In the genomic region with DNA sequence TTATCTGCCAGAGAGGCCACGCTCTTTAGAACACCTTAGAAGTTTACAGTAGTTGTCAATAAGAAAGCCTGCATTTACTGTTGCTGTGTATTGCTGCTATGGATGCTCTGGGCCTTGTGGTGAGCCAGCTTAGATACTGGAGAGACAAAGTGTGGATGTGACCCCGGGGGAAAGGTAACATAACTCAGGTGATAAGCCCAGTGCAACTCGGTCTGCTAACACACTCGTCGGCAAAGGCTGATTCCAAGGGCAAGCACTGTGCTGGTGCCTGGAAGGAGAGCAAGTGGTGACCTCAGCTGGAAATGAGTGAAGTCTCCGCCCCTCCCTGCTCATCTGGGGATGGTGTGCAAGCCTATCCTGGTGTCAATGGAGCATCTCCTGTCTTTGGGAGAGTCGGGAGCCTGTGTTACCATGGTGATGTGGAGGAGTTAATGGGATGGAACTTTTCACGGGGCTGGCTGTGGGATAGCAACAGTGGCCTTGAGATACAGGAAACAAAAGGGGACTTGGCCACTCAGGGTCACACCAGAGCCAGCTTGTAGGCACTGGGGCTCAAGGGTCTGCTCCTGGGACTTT, we compare ENCODE assay signal across 15 mouse cellular contexts.
DNase-seq lines count a peak whose midpoint lies in the region; ATAC-seq lines count a peak whose summit lies in the region.
"Had no signal": no experiment of that assay in that cellular context is flagged by ENCODE, and none has a peak within 500 bp of the region (broad histone marks: within the 10 kb centered on the region; RNA-seq: fewer than 3 reads in every experiment).

No protein-coding gene starts in this region.

- H3K9me3 ChIP-seq in kidney, embryonic 16.5 days (ENCODE audit: low read length): no peaks in the 10 kb centered on the region
- no peaks in the 10 kb centered on the region for H3K9me3 ChIP-seq in hindbrain, embryonic 16.5 days (ENCODE audit: control insufficient read depth, low read length)
- no peaks in the 10 kb centered on the region for H3K9me3 ChIP-seq in neural tube, embryonic 13.5 days
- H3K9me3 ChIP-seq: limb, embryonic 15.5 days had no signal

- H3K36me3 ChIP-seq in kidney, embryonic 16.5 days (ENCODE audit: insufficient read depth, low read length): no peaks in the 10 kb centered on the region
- no peaks in the 10 kb centered on the region for H3K36me3 ChIP-seq in hindbrain, embryonic 16.5 days (ENCODE audit: control insufficient read depth, insufficient read depth, low read length)
- no peaks in the 10 kb centered on the region for H3K36me3 ChIP-seq in neural tube, embryonic 13.5 days
- H3K36me3 ChIP-seq: limb, embryonic 15.5 days had no signal

- WGBS in kidney, embryonic 16.5 days: 32% methylated on average over 8 of the region's 8 CpGs
- WGBS in hindbrain, embryonic 16.5 days: 44% methylated on average over 8 of the region's 8 CpGs
- WGBS in neural tube, embryonic 13.5 days: 45% methylated on average over 8 of the region's 8 CpGs

- ATAC-seq in kidney, embryonic 16.5 days (ENCODE audit: low FRiP score, low TSS enrichment): peak; percentile 84
- ATAC-seq in hindbrain, embryonic 16.5 days: peak; percentile 71
- ATAC-seq in neural tube, embryonic 13.5 days (ENCODE audit: low read depth): peak; percentile 70; the same call in 1 of the 2 replicates

- no peaks in the 10 kb centered on the region for H3K27me3 ChIP-seq in kidney, embryonic 16.5 days (ENCODE audit: insufficient read depth, low read length)
- H3K27me3 ChIP-seq in hindbrain, embryonic 16.5 days (replicated peaks; ENCODE audit: control insufficient read depth, insufficient read depth, low read length): no peaks in the 10 kb centered on the region
- H3K27me3 ChIP-seq in neural tube, embryonic 13.5 days: no peaks in the 10 kb centered on the region
- H3K27me3 ChIP-seq: limb, embryonic 15.5 days had no signal

- H3K4me1 ChIP-seq in kidney, embryonic 16.5 days (ENCODE audit: insufficient read depth, low read length): 0 out of 2 replicates have a peak, but pooled peaks cover 7% of the 10 kb centered on the region
- H3K4me1 ChIP-seq in hindbrain, embryonic 16.5 days (ENCODE audit: control insufficient read depth, insufficient read depth, low read depth, low read length): peaks cover 6% of the 10 kb centered on the region
- peaks cover 46% of the 10 kb centered on the region for H3K4me1 ChIP-seq in neural tube, embryonic 13.5 days (replicated peaks)
- H3K4me1 ChIP-seq: limb, embryonic 15.5 days had no signal

- H3K9ac ChIP-seq in kidney, embryonic 16.5 days (replicated peaks; ENCODE audit: low read length): no peak overlapping the region
- H3K9ac ChIP-seq in hindbrain, embryonic 16.5 days (ENCODE audit: low read depth, low read length): no peak overlapping the region
- no peak overlapping the region for H3K9ac ChIP-seq in neural tube, embryonic 13.5 days
- H3K9ac ChIP-seq: limb, embryonic 15.5 days had no signal

- H3K4me2 ChIP-seq in kidney, embryonic 16.5 days (replicated peaks; ENCODE audit: low read depth, low read length): no peak overlapping the region
- H3K4me2 ChIP-seq in hindbrain, embryonic 16.5 days (ENCODE audit: low read length): no peak overlapping the region
- no peak overlapping the region for H3K4me2 ChIP-seq in neural tube, embryonic 13.5 days
- H3K4me2 ChIP-seq: limb, embryonic 15.5 days had no signal

- no peak for DNase-seq in kidney, adult 11 months
- DNase-seq in embryo, embryonic 10.5 days (ENCODE audit: low spot score): peak; percentile 42
- no peak for DNase-seq in cerebellum, postnatal 25 days
- no peak for DNase-seq in right cerebral cortex, postnatal 10 days (ENCODE audit: low spot score in 2 of 2)
- no peak for DNase-seq in urinary bladder, adult 2 months (ENCODE audit: low spot score)
- DNase-seq: adrenal gland, adult 2 months; cerebellum, adult 9-11 months; heart, adult 2 months; heart, postnatal 14 days; kidney, postnatal 14 days had no signal

- no peak overlapping the region for H3K27ac ChIP-seq in kidney, embryonic 16.5 days (ENCODE audit: low read length)
- H3K27ac ChIP-seq in hindbrain, embryonic 16.5 days (ENCODE audit: low read depth, low read length): peak overlapping the region; percentile 12; the same call in 1 of the 2 replicates
- peak overlapping the region; percentile 79 for H3K27ac ChIP-seq in neural tube, embryonic 13.5 days (replicated peaks)
- H3K27ac ChIP-seq: heart, adult 2 months; left cerebral cortex, adult 2 months; limb, embryonic 15.5 days had no signal

- no peak overlapping the region for H3K4me3 ChIP-seq in kidney, embryonic 16.5 days (ENCODE audit: low read length)
- H3K4me3 ChIP-seq in hindbrain, embryonic 16.5 days (ENCODE audit: low read length): no peak overlapping the region
- H3K4me3 ChIP-seq in neural tube, embryonic 13.5 days: no peak overlapping the region
- H3K4me3 ChIP-seq: heart, adult 2 months; left cerebral cortex, adult 2 months; limb, embryonic 15.5 days had no signal
